Mouse (Mus musculus): Measurements from ENCODE around the gene Vamp2. TPM values are rescaled to one million over a fixed set of nuclear protein-coding genes. Genes with fewer than 3 reads are reported as not detected.

Gene Vamp2
- polyA plus RNA-seq, 1 experiment = 43.1 TPM

GRCm38 (mm10) chr11:69123056-69123692, 34.9 kb downstream of the Vamp2 start:
- Histone ChIP-seq H3K4me1 (ENCODE audit: control insufficient read depth, insufficient read depth, low read length) (peaks cover 45% of the 10 kb centered on the region), H3K27me3 (ENCODE audit: control insufficient read depth, insufficient read depth, low read length) (no peaks in the 10 kb centered on the region), H3K27ac (ENCODE audit: control insufficient read depth, insufficient read depth, low read depth, low read length) (no peak overlapping the region; the same call in 1 of the 2 replicates), H3K4me3 (ENCODE audit: control insufficient read depth, low read depth, low read length) (peak overlapping the region; percentile 90), H3K36me3 (ENCODE audit: control insufficient read depth, insufficient read depth, low read length) (no peaks in the 10 kb centered on the region)
- TF ChIP-seq POLR2A (IDR thresholded peaks at IDR 0.05; ENCODE audit: control insufficient read depth, low read depth, low read length) (no peak), CTCF (IDR thresholded peaks at IDR 0.05; ENCODE audit: control insufficient read depth, insufficient read depth, insufficient replicate concordance, low read depth, low read length) (no peak)

- Histone ChIP-seq H3K4me1 (ENCODE audit: control insufficient read depth, insufficient read depth, low read length) (peaks cover 40% of the 10 kb centered on the region), H3K27ac (ENCODE audit: control insufficient read depth, insufficient read depth, low read depth, low read length) (peak overlapping the region; percentile 71), H3K27me3 (ENCODE audit: control insufficient read depth, insufficient read depth, low read length) (no peaks in the 10 kb centered on the region), H3K4me3 (ENCODE audit: control insufficient read depth, low read depth, low read length) (peak overlapping the region; percentile 90), H3K36me3 (ENCODE audit: control insufficient read depth, insufficient read depth, low read length) (no peaks in the 10 kb centered on the region)
- no peak for TF ChIP-seq CTCF (IDR thresholded peaks at IDR 0.05; ENCODE audit: control insufficient read depth, insufficient read depth, insufficient replicate concordance, low read depth, low read length)
- TF ChIP-seq POLR2A (IDR thresholded peaks at IDR 0.05; ENCODE audit: control insufficient read depth, low read depth, low read length) = no peak
Observed at GRCm38 (mm10) chr11:69123693-69124497, 35.6 kb downstream of the Vamp2 start.

- Histone ChIP-seq H3K4me3 (ENCODE audit: control insufficient read depth, low read depth, low read length) (no peak overlapping the region), H3K27me3 (ENCODE audit: control insufficient read depth, insufficient read depth, low read length) (no peaks in the 10 kb centered on the region), H3K27ac (ENCODE audit: control insufficient read depth, insufficient read depth, low read depth, low read length) (no peak overlapping the region), H3K4me1 (ENCODE audit: control insufficient read depth, insufficient read depth, low read length) (peaks cover 34% of the 10 kb centered on the region), H3K36me3 (ENCODE audit: control insufficient read depth, insufficient read depth, low read length) (no peaks in the 10 kb centered on the region)
- TF ChIP-seq CTCF (IDR thresholded peaks at IDR 0.05; ENCODE audit: control insufficient read depth, insufficient read depth, insufficient replicate concordance, low read depth, low read length) = no peak
- TF ChIP-seq POLR2A (IDR thresholded peaks at IDR 0.05; ENCODE audit: control insufficient read depth, low read depth, low read length) = no peak
Observed at GRCm38 (mm10) chr11:69124498-69124847, 36.2 kb downstream of the Vamp2 start.

- H3K27me3 ChIP-seq (ENCODE audit: control insufficient read depth, insufficient read depth, low read length) = no peaks in the 10 kb centered on the region
- H3K4me3 ChIP-seq (ENCODE audit: control insufficient read depth, low read depth, low read length) = peak overlapping the region; percentile 59
- peaks cover 30% of the 10 kb centered on the region for H3K4me1 ChIP-seq (ENCODE audit: control insufficient read depth, insufficient read depth, low read length)
- TF ChIP-seq CTCF (IDR thresholded peaks at IDR 0.05; ENCODE audit: control insufficient read depth, insufficient read depth, insufficient replicate concordance, low read depth, low read length) = no peak
- TF ChIP-seq POLR2A (IDR thresholded peaks at IDR 0.05; ENCODE audit: control insufficient read depth, low read depth, low read length) = no peak
- no peaks in the 10 kb centered on the region for H3K36me3 ChIP-seq (ENCODE audit: control insufficient read depth, insufficient read depth, low read length)
- H3K27ac ChIP-seq (ENCODE audit: control insufficient read depth, insufficient read depth, low read depth, low read length) = no peak overlapping the region
Observed at GRCm38 (mm10) chr11:69125041-69125851, 37.0 kb downstream of the Vamp2 start.

GRCm38 (mm10) chr11:69125852-69125918, 37.4 kb downstream of the Vamp2 start, which contains the start of gene Aloxe3:
Aloxe3 (plus strand) TSS chr11:69125896.
- no peak for TF ChIP-seq POLR2A (IDR thresholded peaks at IDR 0.05; ENCODE audit: control insufficient read depth, low read depth, low read length)
- H3K4me1 ChIP-seq (ENCODE audit: control insufficient read depth, insufficient read depth, low read length) = peaks cover 26% of the 10 kb centered on the region
- H3K27ac ChIP-seq (ENCODE audit: control insufficient read depth, insufficient read depth, low read depth, low read length) = no peak within 1 kb of the TSS
- no peaks in the 10 kb centered on the region for H3K36me3 ChIP-seq (ENCODE audit: control insufficient read depth, insufficient read depth, low read length)
- H3K4me3 ChIP-seq (ENCODE audit: control insufficient read depth, low read depth, low read length) = peak within 1 kb of the TSS; percentile 59
- no peaks in the 10 kb centered on the region for H3K27me3 ChIP-seq (ENCODE audit: control insufficient read depth, insufficient read depth, low read length)

- peaks cover 24% of the 10 kb centered on the region for H3K4me1 ChIP-seq (ENCODE audit: control insufficient read depth, insufficient read depth, low read length)
Observed at GRCm38 (mm10) chr11:69125919-69126705, 37.8 kb downstream of the Vamp2 start.

GRCm38 (mm10) chr11:69126706-69127095, 38.4 kb downstream of the Vamp2 start:
- Histone ChIP-seq H3K4me1 (ENCODE audit: control insufficient read depth, insufficient read depth, low read length) (peaks cover 19% of the 10 kb centered on the region), H3K36me3 (ENCODE audit: control insufficient read depth, insufficient read depth, low read length) (no peaks in the 10 kb centered on the region), H3K4me3 (ENCODE audit: control insufficient read depth, low read depth, low read length) (no peak overlapping the region), H3K27ac (ENCODE audit: control insufficient read depth, insufficient read depth, low read depth, low read length) (no peak overlapping the region), H3K27me3 (ENCODE audit: control insufficient read depth, insufficient read depth, low read length) (no peaks in the 10 kb centered on the region)
- TF ChIP-seq CTCF (IDR thresholded peaks at IDR 0.05; ENCODE audit: control insufficient read depth, insufficient read depth, insufficient replicate concordance, low read depth, low read length) (no peak), POLR2A (IDR thresholded peaks at IDR 0.05; ENCODE audit: control insufficient read depth, low read depth, low read length) (no peak)

More at GRCm38 (mm10) chr11:69125919-69126705, 37.8 kb downstream of the Vamp2 start:
- Histone ChIP-seq H3K36me3 (ENCODE audit: control insufficient read depth, insufficient read depth, low read length) (no peaks in the 10 kb centered on the region), H3K4me3 (ENCODE audit: control insufficient read depth, low read depth, low read length) (peak overlapping the region; percentile 59), H3K27ac (ENCODE audit: control insufficient read depth, insufficient read depth, low read depth, low read length) (no peak overlapping the region), H3K27me3 (ENCODE audit: control insufficient read depth, insufficient read depth, low read length) (no peaks in the 10 kb centered on the region)
- TF ChIP-seq CTCF (IDR thresholded peaks at IDR 0.05; ENCODE audit: control insufficient read depth, insufficient read depth, insufficient replicate concordance, low read depth, low read length) = no peak
- no peak for TF ChIP-seq POLR2A (IDR thresholded peaks at IDR 0.05; ENCODE audit: control insufficient read depth, low read depth, low read length)

Measured in testis, adult 2 months (tissue).